8 mouse cellular contexts compared by ENCODE assay signal in genomic region chr19:38818191-38818590, GRCm38 (mm10). TPM values are rescaled to one million over a fixed set of nuclear protein-coding genes. Genes with fewer than 3 reads are reported as not detected.
DNase-seq lines count a peak whose midpoint lies in the region; ATAC-seq and TF ChIP-seq lines count a peak whose summit lies in the region.

No protein-coding gene starts in this region.

- H3K4me1 ChIP-seq in kidney, adult 2 months (ENCODE audit: control insufficient read depth, insufficient read depth, low read length) = peaks cover 5% of the 10 kb centered on the region
- peaks cover 15% of the 10 kb centered on the region for H3K4me1 ChIP-seq in hindbrain, embryonic 13.5 days (replicated peaks)
- peaks cover 17% of the 10 kb centered on the region for H3K4me1 ChIP-seq in midbrain, embryonic 12.5 days

- no peak for TF ChIP-seq CTCF in kidney, adult 2 months (conservative IDR thresholded peaks at IDR 0.05; ENCODE audit: insufficient read depth, insufficient read length, low read depth, low read length)

- H3K9ac ChIP-seq in hindbrain, embryonic 13.5 days = peak overlapping the region; percentile 82
- peak overlapping the region; percentile 86 for H3K9ac ChIP-seq in midbrain, embryonic 12.5 days (replicated peaks)

- H3K4me2 ChIP-seq in hindbrain, embryonic 13.5 days = peak overlapping the region; percentile 83
- peak overlapping the region; percentile 91 for H3K4me2 ChIP-seq in midbrain, embryonic 12.5 days (replicated peaks)

- H3K36me3 ChIP-seq in kidney, adult 2 months (ENCODE audit: control insufficient read depth, insufficient read depth, low read length) = 0 out of 2 replicates have a peak, but pooled peaks cover 1% of the 10 kb centered on the region
- H3K36me3 ChIP-seq in hindbrain, embryonic 13.5 days = peaks cover 28% of the 10 kb centered on the region
- H3K36me3 ChIP-seq in midbrain, embryonic 12.5 days = peaks cover 29% of the 10 kb centered on the region

- ATAC-seq in hindbrain, embryonic 13.5 days (ENCODE audit: low FRiP score) = no peak
- ATAC-seq in midbrain, embryonic 12.5 days (ENCODE audit: low FRiP score, low read depth) = no peak
- no peak for ATAC-seq in CD4-positive, CD25-positive, alpha-beta regulatory T cell, adult 4 months

- H3K27me3 ChIP-seq in kidney, adult 2 months (replicated peaks; ENCODE audit: control insufficient read depth, insufficient read depth, low read length) = no peaks in the 10 kb centered on the region
- H3K27me3 ChIP-seq in hindbrain, embryonic 13.5 days = no peaks in the 10 kb centered on the region
- H3K27me3 ChIP-seq in midbrain, embryonic 12.5 days = no peaks in the 10 kb centered on the region

- H3K9me3 ChIP-seq in hindbrain, embryonic 13.5 days = no peaks in the 10 kb centered on the region
- H3K9me3 ChIP-seq in midbrain, embryonic 12.5 days = no peaks in the 10 kb centered on the region

- DNase-seq in kidney, adult 2 months = no peak
- no peak for DNase-seq in kidney, postnatal 4 days
- peak; percentile 22 for DNase-seq in MN1 (ENCODE audit: low spot score)
- DNase-seq in cerebellum, adult 18-20 months = no peak
- DNase-seq in urinary bladder, postnatal 25 days (ENCODE audit: low spot score) = no peak

- no peak for TF ChIP-seq POLR2A in kidney, adult 2 months (IDR thresholded peaks at IDR 0.05; ENCODE audit: low read depth, low read length)

- 21% methylated on average over 8 of the region's 8 CpGs for WGBS in kidney, adult 2 months
- 44% methylated on average over 8 of the region's 8 CpGs for WGBS in hindbrain, embryonic 13.5 days
- 45% methylated on average over 8 of the region's 8 CpGs for WGBS in midbrain, embryonic 12.5 days

- H3K4me3 ChIP-seq in kidney, adult 2 months (ENCODE audit: insufficient read depth, low read depth, low read length) = peak overlapping the region; percentile 94; the same call in 1 of the 2 replicates
- peak overlapping the region; percentile 79 for H3K4me3 ChIP-seq in hindbrain, embryonic 13.5 days
- H3K4me3 ChIP-seq in midbrain, embryonic 12.5 days = peak overlapping the region; percentile 86

- H3K27ac ChIP-seq in kidney, adult 2 months (ENCODE audit: insufficient read depth, low read depth, low read length) = no peak overlapping the region
- H3K27ac ChIP-seq in hindbrain, embryonic 13.5 days = no peak overlapping the region
- no peak overlapping the region for H3K27ac ChIP-seq in midbrain, embryonic 12.5 days (replicated peaks)

RNA-seq across cellular contexts. Expression of gene Noc3l, which starts 0.8 kb away (rescaled TPM):
- polyA plus RNA-seq in kidney, adult 2 months (2012; rRNA removed) = 2.5 and 3.2 TPM in 2 replicates
- 5.3 and 5.5 TPM in 2 replicates for polyA plus RNA-seq in hindbrain, embryonic 13.5 days (2015; fragmentation: Nextera tagmentation; extraction: Ambion mirVana)
- polyA plus RNA-seq in midbrain, embryonic 12.5 days (2016; fragmentation: Nextera tagmentation; extraction: Ambion mirVana) = 8.7 and 9.6 TPM in 2 replicates
- 10 to 100 TPM in 1 of 2 experiments, 1 to 10 TPM in 1; 7.9 to 10.0 TPM for polyA plus RNA-seq in CD4-positive, CD25-positive, alpha-beta regulatory T cell, adult 4 months (2017; shearing (Covaris generic))

RNA-seq across cellular contexts. Expression of gene Tbc1d12, which starts 18.2 kb away (rescaled TPM):
- 2.6 and 3.2 TPM in 2 replicates for polyA plus RNA-seq in kidney, adult 2 months (2012; rRNA removed)
- polyA plus RNA-seq in hindbrain, embryonic 13.5 days (2015; fragmentation: Nextera tagmentation; extraction: Ambion mirVana) = 5.0 and 6.0 TPM in 2 replicates
- 4.5 and 5.2 TPM in 2 replicates for polyA plus RNA-seq in midbrain, embryonic 12.5 days (2016; fragmentation: Nextera tagmentation; extraction: Ambion mirVana)
- polyA plus RNA-seq in CD4-positive, CD25-positive, alpha-beta regulatory T cell, adult 4 months (2017; shearing (Covaris generic)) = 1 to 10 TPM in 1 of 2 experiments, under 1 TPM in 1; 0.62 to 1.2 TPM
